Mouse (Mus musculus) cerebellum, adult 2 months (tissue): ENCODE data around the gene Pdlim5.

ENCODE experiments used
- CTCF ChIP-seq: fragments of 200-500 bp; IDR thresholded peaks from 2 replicates; pipeline ENCODE4 v1.5.1; 2011; ENCODE audit warnings: low read depth, mild to moderate bottlenecking, control low read depth, low read length, moderate library complexity, borderline replicate concordance; ENCODE audit not compliant: insufficient read depth
- POLR2A ChIP-seq: fragments of 200-500 bp; IDR thresholded peaks from 2 replicates; pipeline ENCODE4 v1.6.1; 2011; ENCODE audit warnings: low read length, control low read depth, borderline replicate concordance; ENCODE audit not compliant: insufficient read depth

DNA sequence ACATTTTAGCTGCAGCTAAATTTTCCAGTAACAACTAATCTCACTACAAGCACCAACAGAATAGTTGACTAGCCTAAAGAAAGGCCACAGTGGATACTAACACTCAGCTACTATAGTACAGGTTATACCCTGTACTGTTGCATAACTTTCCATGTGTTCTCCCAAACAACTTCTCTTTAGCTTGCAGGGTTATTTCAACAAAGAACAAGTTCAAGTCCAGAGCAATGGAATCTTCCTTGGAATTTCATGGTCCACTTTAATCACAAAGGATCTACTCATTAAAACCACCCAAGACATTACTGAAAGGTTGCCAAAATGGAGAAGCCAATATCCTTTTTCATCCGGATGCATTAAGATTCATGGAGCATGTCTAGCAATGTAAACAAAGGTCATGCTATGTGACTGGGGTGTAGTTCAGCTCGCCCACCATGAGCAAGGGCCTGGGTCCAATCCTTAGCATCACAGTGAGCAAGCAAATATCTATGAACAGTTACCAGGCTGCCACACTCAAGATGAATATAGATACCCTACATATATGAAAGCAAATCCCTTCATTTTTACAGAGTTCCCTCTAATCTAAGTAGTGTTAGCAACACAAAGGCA is 79.3 kb downstream of the Pdlim5 start:
- TF ChIP-seq CTCF (no peak), POLR2A (no peak)
